Comparison of ENCODE assay signal across 17 mouse cellular contexts in genomic region chr16:33315611-33316010, GRCm38 (mm10).
"Had no signal": no experiment of that assay in that cellular context is flagged by ENCODE, and none has a peak within 500 bp of the region (broad histone marks: within the 10 kb centered on the region; RNA-seq: fewer than 3 reads in every experiment).

No protein-coding gene starts in this region.

- H3K9me3 ChIP-seq: limb, embryonic 15.5 days; liver, embryonic 15.5 days; midbrain, embryonic 10.5 days; midbrain, embryonic 13.5 days; midbrain, embryonic 15.5 days; neural tube, embryonic 12.5 days; stomach, embryonic 15.5 days had no signal

- H3K4me3 ChIP-seq: limb, embryonic 15.5 days; liver, embryonic 15.5 days; megakaryocyte, embryonic 14.5 days; midbrain, embryonic 10.5 days; midbrain, embryonic 13.5 days; midbrain, embryonic 15.5 days; neural tube, embryonic 12.5 days; stomach, embryonic 15.5 days had no signal

- H3K27me3 ChIP-seq: limb, embryonic 15.5 days; liver, embryonic 15.5 days; midbrain, embryonic 13.5 days; midbrain, embryonic 15.5 days; neural tube, embryonic 12.5 days; stomach, embryonic 15.5 days had no signal

- DNase-seq: lung, adult 18-20 months; lung, embryonic 14.5 days; lung, postnatal 10 days; lung, postnatal 4 days; right cerebral cortex, postnatal 25 days; thymus, adult 2 months; thymus, postnatal 25 days; thymus, postnatal 4 days had no signal

- H3K9ac ChIP-seq: limb, embryonic 15.5 days; liver, embryonic 15.5 days; lung, embryonic 14.5 days; midbrain, embryonic 13.5 days; midbrain, embryonic 15.5 days; neural tube, embryonic 12.5 days; stomach, embryonic 15.5 days had no signal

- H3K27ac ChIP-seq: limb, embryonic 15.5 days; liver, embryonic 15.5 days; midbrain, embryonic 10.5 days; midbrain, embryonic 13.5 days; midbrain, embryonic 15.5 days; neural tube, embryonic 12.5 days; stomach, embryonic 15.5 days; stomach, postnatal 0 days had no signal

- H3K4me1 ChIP-seq: megakaryocyte, embryonic 14.5 days; midbrain, embryonic 13.5 days; midbrain, embryonic 15.5 days; neural tube, embryonic 12.5 days; stomach, embryonic 15.5 days had no signal

- H3K4me2 ChIP-seq: limb, embryonic 15.5 days; liver, embryonic 15.5 days; lung, embryonic 14.5 days; midbrain, embryonic 13.5 days; midbrain, embryonic 15.5 days; neural tube, embryonic 12.5 days; stomach, embryonic 15.5 days had no signal

- H3K36me3 ChIP-seq: limb, embryonic 15.5 days; liver, embryonic 15.5 days; midbrain, embryonic 10.5 days; midbrain, embryonic 13.5 days; midbrain, embryonic 15.5 days; neural tube, embryonic 12.5 days; stomach, embryonic 15.5 days had no signal

- ATAC-seq: midbrain, embryonic 13.5 days; midbrain, embryonic 15.5 days had no signal
